Mouse (Mus musculus) CH12.LX (cell line): ENCODE data around the gene Sftpa1. TPM values are rescaled to one million over a fixed set of nuclear protein-coding genes. Genes with fewer than 3 reads are reported as not detected.

Experiments used
- DNase-seq: peaks from one replicate; pipeline ENCODE4 v3.0.0-alpha.2; 2013; ENCODE audit errors: extremely low read depth
- H3K27ac ChIP-seq: 2 replicates; pipeline ENCODE4 v1.5.1; 2012; ENCODE audit warnings: low read depth, mild to moderate bottlenecking, control low read depth, moderate library complexity; ENCODE audit not compliant: insufficient read depth
- H3K27me3 ChIP-seq: replicated peaks from 2 replicates; pipeline ENCODE3; 2012; ENCODE audit warnings: inconsistent platforms
- H3K36me3 ChIP-seq, 2 experiments: replicated peaks in 1 of 2; 2 replicates each; pipeline versions ENCODE3 to v1.6.1; 2012; ENCODE audit warnings: inconsistent platforms in 1 of 2, low read length in 1 of 2, mild to moderate bottlenecking in 1 of 2, mixed read lengths in 1 of 2, moderate library complexity in 1 of 2; ENCODE audit not compliant: control insufficient read depth in 1 of 2, insufficient read depth in 1 of 2
- H3K4me1 ChIP-seq, 2 experiments: 2 replicates each; pipeline ENCODE4 v1.6.1; 2012; ENCODE audit warnings: inconsistent platforms in 1 of 2, moderate library complexity in 1 of 2; ENCODE audit not compliant: insufficient read depth in 2 of 2, control insufficient read depth in 1 of 2
- H3K4me2 ChIP-seq: 2 replicates; pipeline ENCODE4 v1.6.1; 2012; ENCODE audit warnings: low read depth, mild to moderate bottlenecking, control low read depth; ENCODE audit not compliant: poor library complexity, insufficient read depth, severe bottlenecking
- H3K4me3 ChIP-seq, 3 experiments: fragments of 150-350 bp in 1 of 3; sonication (generic) in 1 of 3; replicated peaks in 1 of 3; 2 replicates each; pipeline versions ENCODE3 to v1.5.1; 2011 to 2012; ENCODE audit warnings: low read depth in 2 of 3, low read length in 2 of 3, mild to moderate bottlenecking in 2 of 3, moderate library complexity in 2 of 3, control low read depth in 1 of 3, improper control_type of control experiment in 1 of 3, inconsistent platforms in 1 of 3, mixed read lengths in 1 of 3; ENCODE audit not compliant: poor library complexity in 1 of 3
- H3K79me2 ChIP-seq: replicated peaks from 2 replicates; pipeline ENCODE4 v1.6.1; 2012; ENCODE audit warnings: mild to moderate bottlenecking, moderate library complexity; ENCODE audit not compliant: control insufficient read depth, poor library complexity, insufficient read depth, severe bottlenecking; ENCODE audit errors: extremely low read depth
- H3K9ac ChIP-seq: 2 replicates; pipeline ENCODE4 v1.6.1; 2012; ENCODE audit warnings: low read depth, mild to moderate bottlenecking, control low read depth, moderate library complexity; ENCODE audit not compliant: insufficient read depth
- H3K9me3 ChIP-seq: replicated peaks from 2 replicates; pipeline ENCODE3; 2012; ENCODE audit warnings: low read length, inconsistent platforms, mixed read lengths
- BHLHE40 ChIP-seq: IDR thresholded peaks from 2 replicates; pipeline ENCODE4 v1.6.1; 2011; ENCODE audit warnings: mild to moderate bottlenecking, low read depth, low read length, improper control_type of control experiment
- CHD1 ChIP-seq: IDR thresholded peaks from 2 replicates; pipeline ENCODE4 v1.6.1; 2012; ENCODE audit warnings: low read depth, low read length, improper control_type of control experiment, inconsistent platforms
- CHD2 ChIP-seq: IDR thresholded peaks from 2 replicates; pipeline ENCODE4 v1.6.1; 2011; ENCODE audit warnings: low read length, improper control_type of control experiment
- CTCF ChIP-seq, 2 experiments: IDR thresholded peaks in 1 of 2; conservative IDR thresholded peaks in 1 of 2; 2 replicates each; pipeline ENCODE4 v1.5.1; 2011 to 2012; ENCODE audit warnings: low read depth in 2 of 2, low read length in 2 of 2, improper control_type of control experiment in 1 of 2, inconsistent platforms in 1 of 2, mild to moderate bottlenecking in 1 of 2, moderate library complexity in 1 of 2
- E2F4 ChIP-seq: IDR thresholded peaks from 2 replicates; pipeline ENCODE4 v1.6.1; 2011; ENCODE audit warnings: low read depth, low read length, improper control_type of control experiment; ENCODE audit not compliant: insufficient replicate concordance
- ELF1 ChIP-seq: IDR thresholded peaks from 2 replicates; pipeline ENCODE4 v1.6.1; 2014; ENCODE audit warnings: low read depth, mild to moderate bottlenecking, inconsistent platforms, low read length, improper control_type of control experiment
- EP300 ChIP-seq: IDR thresholded peaks from 2 replicates; pipeline ENCODE4 v1.6.1; 2011; ENCODE audit warnings: low read length, improper control_type of control experiment
- ETS1 ChIP-seq: conservative IDR thresholded peaks from 2 replicates; pipeline ENCODE4 v1.6.1; 2012; ENCODE audit warnings: low read depth, mild to moderate bottlenecking, inconsistent platforms, low read length, improper control_type of control experiment, moderate library complexity
- HCFC1 ChIP-seq: IDR thresholded peaks from 2 replicates; pipeline ENCODE4 v1.6.1; 2012; ENCODE audit warnings: low read depth, mild to moderate bottlenecking, inconsistent platforms, low read length, improper control_type of control experiment
- JUN ChIP-seq: IDR thresholded peaks from 2 replicates; pipeline ENCODE4 v1.6.1; 2011; ENCODE audit warnings: low read depth, mild to moderate bottlenecking, low read length, improper control_type of control experiment, moderate library complexity; ENCODE audit not compliant: insufficient read depth
- KAT2A ChIP-seq: IDR thresholded peaks from 2 replicates; pipeline ENCODE4 v1.6.1; 2012; ENCODE audit warnings: low read length, improper control_type of control experiment, inconsistent platforms; ENCODE audit not compliant: insufficient replicate concordance
- MAZ ChIP-seq: IDR thresholded peaks from 2 replicates; pipeline ENCODE4 v1.6.1; 2012; ENCODE audit warnings: low read depth, mild to moderate bottlenecking, inconsistent platforms, low read length, improper control_type of control experiment, moderate library complexity
- MEF2A ChIP-seq: IDR thresholded peaks from 2 replicates; pipeline ENCODE4 v1.6.1; 2014; ENCODE audit warnings: low read depth, mild to moderate bottlenecking, inconsistent platforms, low read length, improper control_type of control experiment, borderline replicate concordance
- MXI1 ChIP-seq: IDR thresholded peaks from 2 replicates; pipeline ENCODE4 v1.6.1; 2011; ENCODE audit warnings: mild to moderate bottlenecking, low read depth, low read length, improper control_type of control experiment
- MYC ChIP-seq: IDR thresholded peaks from 2 replicates; pipeline ENCODE4 v1.6.1; 2011; ENCODE audit warnings: low read depth, mild to moderate bottlenecking, improper control_type of control experiment, low read length
- NELFE ChIP-seq: IDR thresholded peaks from 2 replicates; pipeline ENCODE4 v1.6.1; 2011; ENCODE audit warnings: low read depth, low read length, improper control_type of control experiment
- PAX5 ChIP-seq: IDR thresholded peaks from 2 replicates; pipeline ENCODE4 v1.6.1; 2012; ENCODE audit warnings: low read length, inconsistent platforms, mixed read lengths
- POLR2A ChIP-seq: IDR thresholded peaks from 2 replicates; pipeline ENCODE4 v1.6.1; 2011; ENCODE audit warnings: low read depth, mild to moderate bottlenecking, improper control_type of control experiment, low read length
- POLR2AphosphoS2 ChIP-seq: IDR thresholded peaks from 2 replicates; pipeline ENCODE4 v1.6.1; 2011; ENCODE audit warnings: low read depth, low read length, improper control_type of control experiment
- RAD21 ChIP-seq: IDR thresholded peaks from 2 replicates; pipeline ENCODE4 v1.6.1; 2011; ENCODE audit warnings: low read depth, mild to moderate bottlenecking, low read length, improper control_type of control experiment, moderate library complexity
- RCOR1 ChIP-seq: conservative IDR thresholded peaks from 2 replicates; pipeline ENCODE4 v1.6.1; 2012; ENCODE audit warnings: low read depth, mild to moderate bottlenecking, inconsistent platforms, low read length, improper control_type of control experiment
- SIN3A ChIP-seq: IDR thresholded peaks from 2 replicates; pipeline ENCODE4 v1.6.1; 2012; ENCODE audit warnings: low read length, improper control_type of control experiment, inconsistent platforms
- SMC3 ChIP-seq: IDR thresholded peaks from 2 replicates; pipeline ENCODE4 v1.6.1; 2011; ENCODE audit warnings: low read depth, low read length, improper control_type of control experiment
- TBP ChIP-seq: conservative IDR thresholded peaks from 2 replicates; pipeline ENCODE4 v1.6.1; 2011; ENCODE audit warnings: low read depth, low read length, improper control_type of control experiment
- TCF12 ChIP-seq: IDR thresholded peaks from 2 replicates; pipeline ENCODE4 v1.6.1; 2014; ENCODE audit warnings: low read depth, mild to moderate bottlenecking, inconsistent platforms, low read length, improper control_type of control experiment
- USF1 ChIP-seq: IDR thresholded peaks from 2 replicates; pipeline ENCODE4 v1.6.1; 2014; ENCODE audit warnings: low read depth, mild to moderate bottlenecking, inconsistent platforms, low read length, improper control_type of control experiment
- ZC3H11A ChIP-seq: IDR thresholded peaks from 2 replicates; pipeline ENCODE4 v1.6.1; 2012; ENCODE audit warnings: low read depth, mild to moderate bottlenecking, inconsistent platforms, low read length, improper control_type of control experiment
- ZKSCAN1 ChIP-seq: IDR thresholded peaks from 2 replicates; pipeline ENCODE4 v1.6.1; 2012; ENCODE audit warnings: low read depth, inconsistent platforms, low read length, improper control_type of control experiment, borderline replicate concordance
- ZMIZ1 ChIP-seq: IDR thresholded peaks from 2 replicates; pipeline ENCODE4 v1.6.1; 2012; ENCODE audit warnings: low read depth, mild to moderate bottlenecking, inconsistent platforms, low read length, improper control_type of control experiment
- ZNF384 ChIP-seq: IDR thresholded peaks from 2 replicates; pipeline ENCODE4 v1.6.1; 2012; ENCODE audit warnings: low read depth, low read length, improper control_type of control experiment, inconsistent platforms
- dilution Hi-C: fragments of 300-500 bp; cut with MboI; formaldehyde crosslinking; loops from 2 replicates; pipeline ENCODE4 v1.14.3; 2020; ENCODE audit warnings: low sequenced_read_pairs; ENCODE audit not compliant: extremely low pct_unique_long_range_greater_than_20kb, extremely low pct_ligation_motif_present
- in situ Hi-C: fragments of 300-500 bp; cut with MboI; formaldehyde crosslinking; loops from 3 replicates; pipeline ENCODE4 v1.14.3; 2019; ENCODE audit warnings: low sequenced_read_pairs, low pct_ligation_motif_present, low pct_unique_long_range_greater_than_20kb, mixed read lengths
- polyA plus RNA-seq: library from polyadenylated mRNA; unstranded; fragments of >175 nt; gene quantifications from 2 replicates; pipeline ENCODE4 v1.2.1, GENCODE M21; 2012; ENCODE audit warnings: low read depth; ENCODE audit not compliant: insufficient read length
- total RNA-seq, 2 experiments: library from RNA; depleted of rRNA; stranded (reverse); fragments of 300-350 nt in 1 of 2; fragments of >200 nt in 1 of 2; gene quantifications; 2 replicates each; pipeline ENCODE4 v1.2.3; 2012 to 2014

Sftpa1 gene
- total and polyA plus RNA-seq, 3 experiments = not detected

- TF ChIP-seq MEF2A (no peak), CTCF (conservative IDR thresholded peaks at IDR 0.05 in 1 of 2, IDR thresholded peaks at IDR 0.05 in 1 of 2; ENCODE audit: low read depth in 2 of 2, low read length in 2 of 2) (no peak), JUN (no peak), BHLHE40 (no peak), ELF1 (no peak), E2F4 (no peak), EP300 (no peak), POLR2A (no peak), SIN3A (no peak), POLR2AphosphoS2 (no peak), NELFE (no peak), KAT2A (no peak), MXI1 (no peak), ZNF384 (no peak), ZMIZ1 (no peak), HCFC1 (no peak), CHD1 (no peak)
- H3K27me3 ChIP-seq = no peaks in the 10 kb centered on the region
- no peak within 1 kb of the TSS for H3K9ac ChIP-seq
- H3K4me3 ChIP-seq = no peak within 1 kb of the TSS
- dilution Hi-C loops = no loop called here
- no peaks in the 10 kb centered on the region for H3K36me3 ChIP-seq
- H3K4me2 ChIP-seq = no peak within 1 kb of the TSS
- in situ Hi-C loops = no loop called here
- no peaks in the 10 kb centered on the region for H3K9me3 ChIP-seq
- no peaks in the 10 kb centered on the region for H3K4me1 ChIP-seq
- DNase-seq = no peak
- no peaks in the 10 kb centered on the region for H3K79me2 ChIP-seq
- no peak within 1 kb of the TSS for H3K27ac ChIP-seq
These were observed 26.6 kb upstream of the Sftpa1 start, which contains the start of gene Mat1a for GRCm38 (mm10) chr14:41104853-41105444. Gene Mat1a (plus strand): TSS chr14:41105035.

GRCm38 (mm10) chr14:41111031-41111668 is 20.4 kb upstream of the Sftpa1 start:
- H3K27ac ChIP-seq = no peak overlapping the region
- no peaks in the 10 kb centered on the region for H3K27me3 ChIP-seq
- H3K4me3 ChIP-seq = no peak overlapping the region
- H3K36me3 ChIP-seq = no peaks in the 10 kb centered on the region
- in situ Hi-C loops = no loop called here
- H3K9ac ChIP-seq = no peak overlapping the region
- DNase-seq = peak; percentile 72
- 0 out of 2 replicates have a peak overlapping the region, but pooled peaks have one; percentile 19 for H3K4me2 ChIP-seq
- no peaks in the 10 kb centered on the region for H3K79me2 ChIP-seq
- dilution Hi-C loops = no loop called here
- H3K4me1 ChIP-seq = peaks cover 14 to 33% of the 10 kb centered on the region in 2 experiments
- no peaks in the 10 kb centered on the region for H3K9me3 ChIP-seq
- TF ChIP-seq MAZ (no peak), MEF2A (peak; percentile 83; the same call in 1 of the 2 replicates), SMC3 (no peak), NELFE (no peak), ETS1 (peak; percentile 72), ZMIZ1 (no peak), TBP (no peak), CHD2 (no peak), CTCF (conservative IDR thresholded peaks at IDR 0.05 in 1 of 2, IDR thresholded peaks at IDR 0.05 in 1 of 2; ENCODE audit: low read depth in 2 of 2, low read length in 2 of 2) (no peak), RCOR1 (no peak), JUN (peak; percentile 57), CHD1 (no peak), EP300 (peak; percentile 62; the same call in 1 of the 2 replicates), MXI1 (no peak), ELF1 (no peak), RAD21 (no peak), PAX5 (no peak), TCF12 (peak; percentile 47; the same call in 1 of the 2 replicates), USF1 (no peak), HCFC1 (no peak), SIN3A (no peak), MYC (no peak), ZKSCAN1 (no peak), E2F4 (no peak), POLR2A (no peak), ZC3H11A (no peak)
